Mouse (Mus musculus) limb, embryonic 11.5 days (tissue): Measurements from ENCODE around the gene Gm45521. TPM values are rescaled to one million over a fixed set of nuclear protein-coding genes. Genes with fewer than 3 reads are reported as not detected.

Experiments used
- ATAC-seq: fragments of 200-750 bp; cut with Nextera tagmentation; 2 replicates; pipeline ENCODE4 v1.8.0; 2017; ENCODE audit warnings: low read depth; ENCODE audit not compliant: insufficient number of reproducible peaks, low FRiP score, low TSS enrichment
- DNase-seq: peaks from one replicate; pipeline ENCODE4 v3.0.0-alpha.2; 2015; ENCODE audit warnings: low spot score
- H3K27ac ChIP-seq: fragments of 300-500 bp; sonication (generic); replicated peaks from 2 replicates; pipeline ENCODE4 v1.5.1; 2014; ENCODE audit warnings: low read depth, mild to moderate bottlenecking, low read length
- H3K27me3 ChIP-seq: fragments of 300-500 bp; sonication (generic); 2 replicates; pipeline ENCODE4 v1.6.1; 2014; ENCODE audit warnings: mild to moderate bottlenecking, low read length, mixed read lengths; ENCODE audit not compliant: control insufficient read depth, insufficient read depth
- H3K36me3 ChIP-seq: fragments of 300-500 bp; sonication (generic); 2 replicates; pipeline ENCODE4 v1.6.1; 2014; ENCODE audit warnings: mild to moderate bottlenecking, low read length, moderate library complexity, mixed read lengths; ENCODE audit not compliant: control insufficient read depth, insufficient read depth
- H3K4me1 ChIP-seq: fragments of 300-500 bp; sonication (generic); 2 replicates; pipeline ENCODE4 v1.6.1; 2014; ENCODE audit warnings: low read length, mixed read lengths; ENCODE audit not compliant: control insufficient read depth, insufficient read depth
- H3K4me2 ChIP-seq: fragments of 300-500 bp; sonication (generic); 2 replicates; pipeline ENCODE4 v1.6.1; 2014; ENCODE audit warnings: low read depth, mild to moderate bottlenecking, moderate library complexity; ENCODE audit not compliant: severe bottlenecking
- H3K4me3 ChIP-seq: fragments of 300-500 bp; sonication (generic); 2 replicates; pipeline ENCODE4 v1.5.1; 2014; ENCODE audit warnings: low read depth, low read length
- H3K9ac ChIP-seq: fragments of 300-500 bp; sonication (generic); 2 replicates; pipeline ENCODE4 v1.6.1; 2014; ENCODE audit warnings: mild to moderate bottlenecking, low read length
- H3K9me3 ChIP-seq: fragments of 300-500 bp; sonication (generic); 2 replicates; pipeline ENCODE4 v1.6.1; 2016; ENCODE audit warnings: low read length; ENCODE audit not compliant: control insufficient read depth
- WGBS: fragments of 180-500 bp; shearing (Covaris S2); extraction: QIAGEN DNeasy Blood & Tissue Kit; methylation state at CpG from one replicate; pipeline ENCODE4 v1.1.7; 2014; 5-methylcytosine and 5-hydroxymethylcytosine counted together
- polyA plus RNA-seq: library from polyadenylated mRNA; unstranded; fragments of >200 nt; fragmentation: Nextera tagmentation; extraction: Ambion mirVana; gene quantifications from 2 replicates; pipeline ENCODE4 v1.2.1, GENCODE M21; 2014

Gene Gm45521
- polyA plus RNA-seq, 1 experiment from 2014 or later: 0.31 TPM

- no peaks in the 10 kb centered on the region for H3K36me3 ChIP-seq
- H3K4me2 ChIP-seq: no peak overlapping the region
- no peak overlapping the region for H3K9ac ChIP-seq
- H3K27ac ChIP-seq: no peak overlapping the region
- H3K4me1 ChIP-seq: no peaks in the 10 kb centered on the region
- DNase-seq (no peak), ATAC-seq (no peak)
- 93% methylated on average over 1 of the region's 1 CpGs for WGBS
- H3K27me3 ChIP-seq: no peaks in the 10 kb centered on the region
- no peaks in the 10 kb centered on the region for H3K9me3 ChIP-seq
- no peak overlapping the region for H3K4me3 ChIP-seq
These were observed 20.4 kb downstream of the Gm45521 start for GRCm38 (mm10) chr14:7977471-7977870.

- DNase-seq (no peak), ATAC-seq (no peak)
- no peak overlapping the region for H3K27ac ChIP-seq
- H3K4me2 ChIP-seq: no peak overlapping the region
- no peak overlapping the region for H3K4me3 ChIP-seq
- H3K4me1 ChIP-seq: no peaks in the 10 kb centered on the region
- H3K27me3 ChIP-seq: no peaks in the 10 kb centered on the region
- no peaks in the 10 kb centered on the region for H3K36me3 ChIP-seq
- WGBS: 93% methylated on average over 1 of the region's 1 CpGs
- H3K9me3 ChIP-seq: no peaks in the 10 kb centered on the region
- no peak overlapping the region for H3K9ac ChIP-seq
These were observed 21.1 kb downstream of the Gm45521 start for GRCm38 (mm10) chr14:7978183-7978582.

- no peak overlapping the region for H3K4me2 ChIP-seq
- no peaks in the 10 kb centered on the region for H3K9me3 ChIP-seq
- H3K27ac ChIP-seq: no peak overlapping the region
- DNase-seq (no peak), ATAC-seq (no peak)
- no peak overlapping the region for H3K4me3 ChIP-seq
- no peaks in the 10 kb centered on the region for H3K27me3 ChIP-seq
- no peak overlapping the region for H3K9ac ChIP-seq
- H3K4me1 ChIP-seq: no peaks in the 10 kb centered on the region
- WGBS: 84% methylated on average over 1 of the region's 1 CpGs
- H3K36me3 ChIP-seq: no peaks in the 10 kb centered on the region
These were observed 24.1 kb downstream of the Gm45521 start for GRCm38 (mm10) chr14:7981226-7981625.

GRCm38 (mm10) chr14:7986913-7987312 is 29.8 kb downstream of the Gm45521 start:
- Histone ChIP-seq H3K4me2 (no peak overlapping the region), H3K9me3 (no peaks in the 10 kb centered on the region), H3K27me3 (no peaks in the 10 kb centered on the region), H3K4me1 (no peaks in the 10 kb centered on the region), H3K27ac (no peak overlapping the region), H3K36me3 (no peaks in the 10 kb centered on the region), H3K9ac (no peak overlapping the region), H3K4me3 (no peak overlapping the region)
- 94% methylated on average over 6 of the region's 6 CpGs for WGBS
- ATAC-seq (no peak), DNase-seq (no peak)

GRCm38 (mm10) chr14:7989371-7989770 is 32.3 kb downstream of the Gm45521 start:
- no peak for ATAC-seq
- DNase-seq: no peak
- Histone ChIP-seq H3K27me3 (no peaks in the 10 kb centered on the region), H3K4me3 (no peak overlapping the region), H3K27ac (no peak overlapping the region), H3K4me2 (no peak overlapping the region), H3K4me1 (no peaks in the 10 kb centered on the region), H3K9me3 (no peaks in the 10 kb centered on the region), H3K36me3 (no peaks in the 10 kb centered on the region), H3K9ac (no peak overlapping the region)
- 86% methylated on average over 1 of the region's 1 CpGs for WGBS

- Histone ChIP-seq H3K27me3 (no peaks in the 10 kb centered on the region), H3K4me1 (no peaks in the 10 kb centered on the region), H3K4me3 (no peak overlapping the region), H3K4me2 (no peak overlapping the region), H3K9ac (no peak overlapping the region), H3K36me3 (no peaks in the 10 kb centered on the region), H3K9me3 (no peaks in the 10 kb centered on the region), H3K27ac (no peak overlapping the region)
- no peak for ATAC-seq
- WGBS: 77% methylated on average over 3 of the region's 3 CpGs
- DNase-seq: no peak
These were observed 32.9 kb downstream of the Gm45521 start for GRCm38 (mm10) chr14:7989961-7990360.

GRCm38 (mm10) chr14:7991108-7991776 is 34.2 kb downstream of the Gm45521 start:
- 86% methylated on average over 5 of the region's 5 CpGs for WGBS

GRCm38 (mm10) chr14:7992158-7992557 is 35.1 kb downstream of the Gm45521 start:
- H3K4me3 ChIP-seq: no peak overlapping the region
- WGBS: 67% methylated on average over 6 of the region's 6 CpGs

More at GRCm38 (mm10) chr14:7991108-7991776, 34.2 kb downstream of the Gm45521 start:
- Histone ChIP-seq H3K27ac (no peak overlapping the region), H3K4me2 (no peak overlapping the region), H3K9ac (no peak overlapping the region), H3K4me1 (no peaks in the 10 kb centered on the region), H3K4me3 (no peak overlapping the region), H3K36me3 (no peaks in the 10 kb centered on the region), H3K27me3 (no peaks in the 10 kb centered on the region), H3K9me3 (no peaks in the 10 kb centered on the region)
- ATAC-seq (no peak), DNase-seq (no peak)

GRCm38 (mm10) chr14:7994271-7994767 is 37.2 kb downstream of the Gm45521 start, which contains the start of gene Dnase1l3:
Gene Dnase1l3, minus strand, starts transcription at chr14:7994573.
- DNase-seq: peak; percentile 42
- H3K27me3 ChIP-seq: 0 out of 2 replicates have a peak, but pooled peaks cover 3% of the 10 kb centered on the region
- H3K9me3 ChIP-seq: no peaks in the 10 kb centered on the region
- H3K27ac ChIP-seq: no peak within 1 kb of the TSS
- no peaks in the 10 kb centered on the region for H3K4me1 ChIP-seq
- H3K36me3 ChIP-seq: no peaks in the 10 kb centered on the region
- no peak within 1 kb of the TSS for H3K9ac ChIP-seq
- no peak within 1 kb of the TSS for H3K4me2 ChIP-seq
- ATAC-seq: no peak
- 68% methylated on average over 8 of the region's 8 CpGs for WGBS
- no peak within 1 kb of the TSS for H3K4me3 ChIP-seq

More at GRCm38 (mm10) chr14:7992158-7992557, 35.1 kb downstream of the Gm45521 start:
- Histone ChIP-seq H3K9me3 (no peaks in the 10 kb centered on the region), H3K27me3 (no peaks in the 10 kb centered on the region), H3K4me1 (no peaks in the 10 kb centered on the region), H3K9ac (no peak overlapping the region), H3K36me3 (no peaks in the 10 kb centered on the region), H3K4me2 (no peak overlapping the region), H3K27ac (no peak overlapping the region)
- no peak for DNase-seq
- no peak for ATAC-seq
